Mouse (Mus musculus) MEL (cell line): Measurements from ENCODE around the gene Gm1673.

Experiments used
- CHD2 ChIP-seq: IDR thresholded peaks from 2 replicates; pipeline ENCODE4 v1.6.1; 2011; ENCODE audit warnings: low read length, improper control_type of control experiment
- CTCF ChIP-seq, 3 experiments: IDR thresholded peaks in 2 of 3; conservative IDR thresholded peaks in 1 of 3; 2 replicates each; pipeline ENCODE4 v1.5.1; 2011 to 2012; ENCODE audit warnings: low read length in 3 of 3, low read depth in 2 of 3, mild to moderate bottlenecking in 2 of 3, improper control_type of control experiment in 1 of 3, inconsistent platforms in 1 of 3, mixed read lengths in 1 of 3, moderate library complexity in 1 of 3; ENCODE audit not compliant: control insufficient read depth in 1 of 3, insufficient read depth in 1 of 3, poor library complexity in 1 of 3, severe bottlenecking in 1 of 3
- E2F4 ChIP-seq: IDR thresholded peaks from 2 replicates; pipeline ENCODE4 v1.6.1; 2011; ENCODE audit warnings: low read depth, low read length, improper control_type of control experiment, borderline replicate concordance
- ETS1 ChIP-seq: IDR thresholded peaks from 2 replicates; pipeline ENCODE4 v1.6.1; 2012; ENCODE audit warnings: low read depth, mild to moderate bottlenecking, inconsistent platforms, low read length, improper control_type of control experiment, moderate library complexity
- GATA1 ChIP-seq: IDR thresholded peaks from 2 replicates; pipeline ENCODE4 v1.6.1; 2011; ENCODE audit warnings: low read depth, low read length, improper control_type of control experiment
- HCFC1 ChIP-seq: IDR thresholded peaks from 2 replicates; pipeline ENCODE4 v1.6.1; 2012; ENCODE audit warnings: low read depth, mild to moderate bottlenecking, inconsistent platforms, low read length, improper control_type of control experiment, moderate library complexity
- JUND ChIP-seq: IDR thresholded peaks from 2 replicates; pipeline ENCODE4 v1.6.1; 2011; ENCODE audit warnings: low read depth, mild to moderate bottlenecking, improper control_type of control experiment, low read length
- NELFE ChIP-seq: IDR thresholded peaks from 2 replicates; pipeline ENCODE4 v1.6.1; 2011; ENCODE audit warnings: low read depth, low read length, improper control_type of control experiment
- POLR2A ChIP-seq, 2 experiments: IDR thresholded peaks; 2 replicates each; pipeline ENCODE4 v1.6.1; 2011 to 2012; ENCODE audit warnings: low read length in 2 of 2, mild to moderate bottlenecking in 2 of 2, control low read depth in 1 of 2, improper control_type of control experiment in 1 of 2, low read depth in 1 of 2, moderate library complexity in 1 of 2; ENCODE audit not compliant: control insufficient read depth in 1 of 2, insufficient read depth in 1 of 2, poor library complexity in 1 of 2
- SMC3 ChIP-seq: IDR thresholded peaks from 2 replicates; pipeline ENCODE4 v1.6.1; 2011; ENCODE audit warnings: low read depth, low read length, improper control_type of control experiment
- UBTF ChIP-seq: IDR thresholded peaks from 2 replicates; pipeline ENCODE4 v1.6.1; 2012; ENCODE audit warnings: low read depth, mild to moderate bottlenecking, inconsistent platforms, low read length, improper control_type of control experiment, moderate library complexity, borderline replicate concordance; ENCODE audit not compliant: insufficient read depth
- ZC3H11A ChIP-seq: IDR thresholded peaks from 2 replicates; pipeline ENCODE4 v1.6.1; 2012; ENCODE audit warnings: low read depth, mild to moderate bottlenecking, inconsistent platforms, low read length, improper control_type of control experiment
- ZNF384 ChIP-seq: IDR thresholded peaks from 2 replicates; pipeline ENCODE4 v1.6.1; 2012; ENCODE audit warnings: low read depth, mild to moderate bottlenecking, inconsistent platforms, low read length, improper control_type of control experiment

- TF ChIP-seq POLR2A (IDR thresholded peaks at IDR 0.05; ENCODE audit: control insufficient read depth in 1 of 2, insufficient read depth in 1 of 2, low read depth in 1 of 2, low read length in 2 of 2, poor library complexity in 1 of 2) (no peak), UBTF (no peak), NELFE (no peak), ZC3H11A (no peak), CTCF (IDR thresholded peaks at IDR 0.05 in 2 of 3, conservative IDR thresholded peaks at IDR 0.05 in 1 of 3; ENCODE audit: control insufficient read depth in 1 of 3, insufficient read depth in 1 of 3, low read depth in 2 of 3, low read length in 3 of 3, poor library complexity in 1 of 3, severe bottlenecking in 1 of 3) (no peak), E2F4 (no peak), SMC3 (no peak), GATA1 (no peak), HCFC1 (no peak), ETS1 (no peak), CHD2 (no peak), ZNF384 (no peak), JUND (no peak)
Observed at GRCm38 (mm10) chr5:33983309-33984121, at the start of gene Gm1673.
